Mouse (Mus musculus): ENCODE data around the gene Atp2c2.

Gene Atp2c2

DNA sequence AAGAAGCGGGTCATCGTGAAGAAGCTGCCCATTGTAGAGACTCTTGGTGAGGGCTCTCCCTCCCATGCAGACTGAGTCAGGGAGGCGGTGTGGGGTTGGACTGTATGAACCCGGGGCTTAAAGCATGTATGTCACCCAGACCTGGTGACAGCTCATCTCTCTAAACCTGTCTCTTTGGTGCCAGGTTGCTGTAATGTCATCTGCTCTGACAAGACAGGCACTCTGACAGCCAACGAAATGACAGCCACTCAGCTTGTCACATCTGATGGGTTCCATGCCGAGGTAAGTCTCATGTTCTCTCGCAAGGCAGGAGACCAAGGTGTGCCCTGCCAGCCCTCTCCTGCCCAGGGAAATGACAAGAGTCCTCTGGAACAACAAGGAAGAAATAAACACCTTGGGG lies 42.6 kb downstream of the Atp2c2 start:
- no peak for DNase-seq (ENCODE audit: low read depth, low spot score)

DNA sequence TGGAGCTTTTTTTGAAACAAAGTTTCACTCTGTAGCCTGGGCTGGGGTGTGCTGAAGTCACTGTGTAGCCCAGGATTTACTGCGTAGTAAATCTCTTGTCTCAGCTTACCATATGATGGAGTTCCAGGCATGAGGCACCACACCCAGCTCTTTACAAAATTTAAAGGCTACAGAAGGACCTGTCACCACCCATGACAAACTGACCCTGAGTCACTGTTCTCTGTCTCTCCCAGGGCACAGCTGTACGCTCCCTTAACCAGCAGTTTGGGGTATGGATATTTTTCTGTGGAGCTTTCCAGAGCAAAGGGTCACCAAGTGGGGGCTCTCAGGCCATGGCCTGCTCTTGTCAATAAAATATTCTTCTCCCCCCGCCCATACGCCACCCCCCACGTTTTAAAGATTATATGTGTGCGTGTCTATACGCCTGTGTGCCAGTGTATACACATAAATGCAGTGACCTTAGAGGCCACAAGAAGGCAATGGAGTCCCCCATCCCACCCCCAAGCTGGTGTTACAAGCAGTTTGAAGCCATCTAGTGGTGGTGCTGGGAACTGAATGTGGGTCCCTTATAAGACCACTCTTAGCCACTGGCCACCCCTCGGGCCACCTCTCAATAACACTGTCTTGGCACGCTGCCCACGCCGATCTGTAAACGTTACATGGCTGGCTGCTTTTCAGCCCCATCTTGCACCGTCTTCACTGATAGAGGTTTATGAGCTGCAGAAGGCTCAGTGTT lies 43.6 kb downstream of the Atp2c2 start:
- DNase-seq (ENCODE audit: low read depth, low spot score): peak; percentile 54

DNA sequence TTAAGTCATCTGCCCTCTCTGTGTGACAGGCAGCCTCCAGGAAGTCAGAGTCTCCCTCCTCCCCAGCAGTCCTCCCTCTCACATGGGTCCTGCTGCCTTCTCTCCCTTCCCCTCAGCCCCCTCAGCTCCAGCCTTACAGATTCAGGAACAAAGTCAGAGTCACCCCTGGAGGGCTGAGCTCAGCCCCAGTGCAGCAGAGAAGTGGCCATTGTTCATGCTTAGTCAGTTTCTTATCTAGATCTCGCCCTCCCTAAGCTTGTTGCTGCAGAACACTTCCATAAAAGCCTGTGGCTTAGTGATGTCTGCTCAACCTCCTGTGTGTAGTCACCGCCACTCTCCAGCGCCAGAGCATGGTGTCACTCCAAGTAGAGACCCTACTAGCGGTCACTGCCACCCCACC lies 44.8 kb downstream of the Atp2c2 start:
- DNase-seq (ENCODE audit: low read depth, low spot score): no peak

DNA sequence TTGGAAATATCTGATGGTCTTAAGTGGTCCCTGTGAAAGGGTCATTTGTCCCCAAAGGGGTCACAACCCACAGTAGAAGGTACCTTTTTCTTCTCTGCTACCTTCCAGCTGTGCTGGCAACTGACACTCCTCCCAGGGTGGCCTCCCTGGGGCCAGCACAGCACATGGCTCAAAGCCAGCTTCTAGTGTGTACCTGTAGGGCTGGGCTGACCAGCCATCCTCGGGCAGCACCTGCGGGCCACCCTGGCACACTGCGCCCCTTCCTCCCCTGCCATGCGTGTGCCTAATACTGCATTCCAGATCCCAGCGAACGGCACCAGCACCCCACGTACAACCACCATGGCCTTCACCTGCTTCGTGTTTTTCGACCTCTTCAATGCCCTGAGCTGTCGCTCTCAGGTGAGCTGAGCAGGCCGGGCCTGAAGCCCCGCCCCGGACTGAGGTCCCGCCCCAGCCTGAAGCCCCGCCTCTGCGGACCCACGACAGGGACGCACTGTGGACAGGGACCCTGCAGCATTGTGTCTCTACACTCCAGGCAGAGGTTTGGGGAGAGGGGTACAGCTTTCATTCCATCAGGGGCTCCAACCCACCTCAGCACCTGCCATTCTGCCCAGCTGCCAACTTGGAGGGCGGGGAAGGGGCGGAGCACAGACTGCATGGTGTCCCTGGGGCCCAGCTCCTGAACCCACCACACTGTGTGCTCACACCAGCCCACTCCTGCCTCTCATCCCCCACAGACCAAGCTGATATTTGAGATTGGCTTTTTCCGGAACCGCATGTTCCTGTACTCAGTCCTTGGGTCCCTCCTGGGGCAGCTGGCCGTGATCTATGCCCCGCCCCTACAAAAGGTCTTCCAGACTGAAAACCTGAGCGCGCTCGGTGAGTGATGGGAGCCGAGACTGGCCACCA lies 55.7 kb downstream of the Atp2c2 start:
- DNase-seq (ENCODE audit: low read depth, low spot score): no peak

DNA sequence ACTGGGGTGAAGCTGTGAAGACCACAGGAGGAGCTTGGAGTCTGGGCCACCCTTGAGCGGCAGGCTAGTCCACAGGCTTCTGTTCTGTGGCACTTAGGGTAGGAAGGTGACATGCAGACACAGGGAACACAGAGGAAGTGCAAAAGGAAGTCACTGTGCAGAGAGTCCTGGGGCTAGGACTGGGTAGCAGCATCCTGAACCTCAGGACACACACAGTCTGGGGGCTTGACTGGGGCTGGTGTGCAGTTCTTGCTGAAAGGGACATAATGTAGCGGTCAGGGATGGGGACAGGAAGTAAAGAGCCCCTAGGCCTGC lies 56.3 kb downstream of the Atp2c2 start:
- no peak for DNase-seq (ENCODE audit: low read depth, low spot score)

DNA sequence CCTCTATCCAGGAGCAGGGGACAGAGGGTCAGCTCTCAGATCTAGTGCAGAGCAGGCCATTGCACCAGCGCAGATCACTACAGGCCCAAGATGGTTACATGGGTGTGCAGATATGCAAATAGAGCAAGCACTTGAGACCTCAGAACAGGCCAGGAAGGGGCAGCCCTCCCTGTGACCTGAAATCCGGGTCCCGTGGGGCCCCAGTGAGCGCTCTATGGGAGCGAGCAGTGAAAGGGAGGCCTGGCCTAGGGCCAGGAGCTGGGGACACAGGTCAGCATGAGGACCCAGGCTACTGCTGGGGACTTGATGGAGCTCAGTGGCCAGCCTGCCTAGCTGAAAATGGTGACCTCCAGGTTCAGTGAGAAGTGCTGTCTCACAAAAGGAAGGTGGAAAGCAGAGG lies 56.7 kb downstream of the Atp2c2 start:
- DNase-seq (ENCODE audit: low read depth, low spot score): no peak

DNA sequence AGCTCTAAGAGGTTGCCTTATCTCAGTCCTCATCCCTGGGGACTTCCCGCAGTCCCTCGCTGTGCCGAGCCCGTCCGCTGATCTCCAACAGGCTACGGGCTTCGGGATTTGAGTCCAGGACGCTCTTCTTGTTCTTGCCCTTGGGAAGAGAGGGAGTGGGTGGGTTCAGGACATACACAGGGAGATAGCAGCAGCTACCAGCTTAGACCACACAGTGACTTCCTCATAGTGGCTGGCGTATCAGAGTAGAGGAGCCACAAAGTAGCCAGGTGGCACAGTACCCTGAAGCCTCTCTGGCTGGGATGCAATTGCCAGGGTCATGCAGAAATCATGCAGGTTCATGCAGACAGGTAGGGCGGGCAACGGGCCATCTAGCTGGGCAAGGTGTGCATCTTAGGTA lies 61.9 kb downstream of the Atp2c2 start:
- DNase-seq (ENCODE audit: low read depth, low spot score): no peak

DNA sequence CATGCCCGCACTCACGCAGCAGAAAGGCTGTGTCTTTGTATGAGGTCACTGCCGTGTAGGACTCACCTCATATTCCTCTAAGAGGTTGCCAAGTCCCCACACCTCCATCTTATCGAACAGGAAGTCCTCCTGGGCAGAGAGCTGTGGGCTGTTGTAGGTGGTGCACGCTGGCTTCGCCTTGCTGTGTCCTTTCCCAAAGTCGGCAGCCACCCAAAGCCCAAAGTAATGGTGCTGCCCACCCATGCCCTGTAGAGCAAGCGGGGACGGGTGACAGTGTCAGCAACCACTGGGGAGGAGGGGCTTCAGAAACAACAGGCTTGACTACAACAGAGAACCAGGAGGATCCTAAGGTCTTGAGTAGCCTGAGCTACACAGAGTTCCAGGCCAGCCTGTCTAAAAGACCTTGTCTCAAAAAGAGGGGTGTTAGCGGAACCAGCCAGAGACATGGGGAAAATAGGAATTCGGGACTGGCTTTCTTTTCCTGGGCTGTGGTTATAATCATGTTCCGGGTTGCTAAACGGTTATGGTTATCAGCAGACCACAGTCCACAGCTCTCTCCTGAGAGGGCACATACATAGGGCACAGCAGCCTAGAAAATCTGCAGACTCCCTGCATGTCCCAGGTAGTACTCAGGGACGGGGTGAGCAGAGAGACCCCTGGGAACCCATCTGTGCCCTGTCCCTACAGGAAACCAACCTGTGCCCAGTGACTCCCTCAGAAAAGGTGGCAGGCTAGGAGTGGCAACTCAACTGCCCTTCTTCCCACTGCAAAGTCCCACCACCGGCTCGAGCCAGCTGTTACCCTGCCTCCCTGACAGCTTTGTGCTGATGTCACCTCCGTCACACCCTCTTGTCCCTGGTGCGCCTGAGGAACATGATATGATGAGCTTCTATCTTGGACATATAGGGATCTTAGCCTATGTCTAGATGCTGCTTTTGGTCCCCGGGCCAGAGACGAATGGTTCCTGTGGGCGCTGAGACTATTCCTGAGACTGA lies 62.7 kb downstream of the Atp2c2 start:
- DNase-seq (ENCODE audit: low read depth, low spot score): no peak

DNA sequence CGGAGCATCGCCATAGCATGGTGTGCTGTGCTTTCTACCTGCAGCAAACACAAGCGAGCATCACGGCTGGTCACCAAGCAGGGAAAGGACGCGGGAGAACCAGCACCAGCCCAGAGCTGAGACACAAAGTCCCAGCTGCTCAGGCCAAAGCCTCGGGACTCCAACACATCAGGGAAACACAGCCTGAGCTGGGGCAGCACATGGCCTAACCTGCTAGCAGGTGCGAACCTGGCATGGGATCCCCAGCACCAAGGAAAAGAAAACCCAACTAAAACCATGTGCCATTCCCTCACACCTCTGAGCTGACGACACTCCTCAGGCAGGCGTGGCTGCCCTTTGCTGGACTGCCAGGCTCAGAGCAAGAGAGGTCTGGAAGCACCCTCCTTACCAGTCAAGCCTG lies 65.5 kb downstream of the Atp2c2 start:
- DNase-seq (ENCODE audit: low read depth, low spot score): no peak

DNA sequence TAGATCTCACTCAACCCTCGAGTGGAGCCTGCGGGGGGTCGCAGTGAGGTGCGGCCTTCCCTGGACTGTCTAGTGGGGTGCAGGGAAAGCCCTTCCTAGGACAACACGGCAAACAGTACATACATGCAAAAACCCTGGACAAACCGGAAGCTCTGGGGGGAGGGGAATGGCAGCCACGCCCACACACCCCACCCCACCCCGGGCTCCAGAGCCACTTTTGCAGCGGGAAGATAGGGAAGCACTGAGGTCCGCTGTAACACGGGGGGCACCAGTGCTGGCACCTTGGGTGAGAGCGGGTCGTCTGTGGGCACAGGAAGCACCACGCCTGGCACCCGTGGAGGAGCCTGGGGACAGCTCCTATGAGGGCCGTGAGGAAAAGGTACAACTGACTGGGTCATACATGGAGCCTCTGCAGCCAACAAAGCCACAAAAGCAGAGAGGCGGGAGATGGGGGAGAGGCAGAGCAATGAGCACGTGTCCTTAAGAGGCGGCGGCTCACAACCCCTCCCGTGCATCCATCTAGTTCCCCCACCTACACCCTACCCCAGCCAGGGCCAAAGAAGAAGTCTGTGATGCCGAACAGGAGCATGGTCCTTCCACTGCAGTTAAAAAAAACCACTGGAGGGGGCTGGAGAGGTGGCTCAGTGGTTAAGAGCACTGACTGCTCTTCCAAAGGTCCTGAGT lies 66.1 kb downstream of the Atp2c2 start:
- no peak for DNase-seq (ENCODE audit: low read depth, low spot score)

DNA sequence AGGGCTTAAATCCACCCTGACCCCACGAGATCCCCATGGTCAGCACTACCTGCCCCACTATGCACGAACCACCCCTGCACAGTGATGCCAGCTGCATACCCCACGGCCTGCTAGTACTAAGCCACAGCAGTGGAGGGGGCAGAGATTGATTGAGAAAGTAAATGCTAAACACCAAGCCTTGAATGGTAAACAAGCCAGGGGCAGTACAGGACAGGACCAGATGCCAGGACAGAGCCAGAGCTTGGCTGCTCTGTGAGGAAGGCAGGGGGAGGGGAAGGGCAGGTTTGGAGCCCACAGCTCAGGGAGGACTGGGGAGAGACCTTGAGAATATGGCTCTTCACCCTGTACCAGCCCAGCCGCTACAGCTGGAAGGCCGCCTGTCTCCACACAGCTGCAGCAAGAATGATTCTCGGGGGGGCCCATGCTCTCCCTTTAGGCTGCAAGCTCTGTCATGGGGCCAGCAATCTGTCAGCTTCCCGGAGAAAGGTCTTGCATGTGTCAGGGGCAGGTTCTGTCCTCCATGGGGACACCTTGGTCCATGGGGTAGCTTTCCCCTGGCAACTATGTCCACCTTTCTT lies 76.9 kb downstream of the Atp2c2 start:
- no peak for DNase-seq (ENCODE audit: low read depth, low spot score)

DNA sequence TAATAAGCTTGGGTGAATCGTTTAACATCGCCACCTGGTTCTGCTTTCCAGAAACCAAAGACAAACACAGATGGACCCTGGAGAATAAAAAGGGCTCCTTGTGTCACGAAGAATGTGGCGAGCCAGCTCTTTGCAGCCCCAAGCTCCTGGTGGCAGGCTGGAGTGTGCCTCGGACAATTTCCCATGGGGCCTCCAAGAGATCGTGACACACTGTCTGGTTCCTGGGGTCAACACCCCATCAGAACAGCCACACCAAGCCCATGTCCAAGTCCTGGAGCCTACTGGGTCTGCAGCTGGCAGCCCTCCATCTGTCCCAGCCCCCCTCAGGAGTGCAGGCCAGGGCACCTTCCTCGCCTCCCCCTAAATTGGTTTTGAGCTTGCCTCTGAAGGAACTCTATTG lies 78.0 kb downstream of the Atp2c2 start:
- no peak for DNase-seq (ENCODE audit: low read depth, low spot score)

DNA sequence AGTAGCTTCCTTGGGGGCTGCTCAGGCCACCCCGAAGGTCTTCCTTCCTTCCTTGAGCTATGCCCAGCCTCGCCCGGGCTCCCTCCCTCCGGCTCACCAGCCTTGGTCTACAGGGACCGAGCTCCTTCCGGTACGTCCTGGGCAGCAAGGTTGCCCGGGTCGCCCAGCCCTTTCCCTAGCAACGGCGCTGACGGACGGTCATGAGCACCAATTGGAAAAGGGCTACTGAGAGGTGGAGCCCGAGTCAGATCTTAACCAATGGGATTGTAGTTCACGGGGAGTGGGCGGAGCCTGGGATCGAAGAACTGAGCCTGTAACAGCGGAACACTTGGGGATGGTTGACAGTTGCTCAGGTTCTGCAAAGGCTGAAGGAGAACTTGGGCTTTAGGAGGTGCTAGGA lies 78.5 kb downstream of the Atp2c2 start, which contains the start of gene Tldc1:
Gene Tldc1 (minus strand): TSS at position 154 of the 400 bp plus-strand sequence.
- DNase-seq (ENCODE audit: low read depth, low spot score): peak; percentile 97

DNA sequence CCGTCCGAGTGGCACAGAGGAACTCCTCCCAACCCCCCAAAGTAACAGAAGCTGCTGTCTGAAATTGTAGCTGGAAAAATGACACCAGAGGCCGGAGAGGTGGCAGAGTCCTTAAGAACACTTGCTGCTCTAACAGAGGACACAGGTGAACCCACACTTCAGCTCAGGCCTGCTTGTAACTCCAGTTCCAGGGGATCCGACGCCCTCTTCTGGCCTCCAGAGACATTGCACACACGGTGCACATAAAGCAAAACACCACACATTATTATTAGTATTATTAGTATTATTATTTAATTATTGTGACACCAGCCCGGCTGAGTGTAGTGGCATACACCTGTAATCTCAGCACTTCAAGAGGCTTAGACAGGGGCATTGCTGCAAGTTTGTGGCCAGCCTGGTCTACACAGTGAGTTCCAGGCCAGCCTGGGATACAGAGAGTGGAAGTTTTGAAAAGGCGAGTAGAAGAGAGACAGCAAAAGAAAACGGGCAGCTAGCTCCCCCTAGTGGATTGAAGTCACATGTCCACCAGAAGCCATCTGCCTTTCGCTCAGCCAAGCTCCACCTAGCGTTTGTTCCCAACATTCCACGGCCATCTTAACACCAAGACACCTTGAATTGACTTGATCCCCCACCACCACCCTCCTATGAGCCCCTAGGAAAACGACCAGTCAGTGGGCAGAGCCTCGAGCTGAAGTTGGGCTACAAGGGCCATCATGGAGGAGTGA lies 79.4 kb downstream of the Atp2c2 start:
- peak; percentile 76 for DNase-seq (ENCODE audit: low read depth, low spot score)

DNA sequence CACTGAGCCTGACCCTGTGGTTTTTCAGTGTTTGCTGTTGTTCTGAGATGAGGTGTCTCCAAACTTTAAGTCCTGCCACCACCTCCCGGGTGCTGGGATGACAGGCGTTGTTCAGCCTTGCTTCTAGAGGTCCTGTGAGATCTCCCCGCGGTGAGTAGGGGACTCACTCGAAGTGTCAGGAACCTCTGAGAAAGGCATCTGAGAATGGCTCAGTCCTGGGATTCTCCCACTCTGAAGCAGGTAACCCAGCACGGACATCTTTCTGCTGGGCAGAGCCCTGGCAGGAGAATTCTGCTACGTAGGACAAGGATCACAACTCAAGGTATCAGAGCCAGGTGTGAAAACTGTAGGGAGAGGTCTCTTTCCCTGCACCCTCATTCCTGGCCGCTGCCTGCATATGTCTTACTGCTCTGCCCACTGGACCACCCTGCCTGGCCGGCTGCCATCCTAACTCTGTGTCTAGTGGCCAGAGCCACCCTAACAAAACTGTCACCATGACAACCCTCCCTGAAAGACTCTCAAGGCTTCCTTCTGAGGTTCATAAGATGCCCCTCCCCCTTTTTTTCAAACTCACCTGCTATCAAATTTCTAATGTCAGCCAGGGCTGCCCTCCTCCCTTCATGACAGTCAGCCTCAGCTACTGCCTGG lies 80.7 kb downstream of the Atp2c2 start:
- DNase-seq (ENCODE audit: low read depth, low spot score): no peak

DNA sequence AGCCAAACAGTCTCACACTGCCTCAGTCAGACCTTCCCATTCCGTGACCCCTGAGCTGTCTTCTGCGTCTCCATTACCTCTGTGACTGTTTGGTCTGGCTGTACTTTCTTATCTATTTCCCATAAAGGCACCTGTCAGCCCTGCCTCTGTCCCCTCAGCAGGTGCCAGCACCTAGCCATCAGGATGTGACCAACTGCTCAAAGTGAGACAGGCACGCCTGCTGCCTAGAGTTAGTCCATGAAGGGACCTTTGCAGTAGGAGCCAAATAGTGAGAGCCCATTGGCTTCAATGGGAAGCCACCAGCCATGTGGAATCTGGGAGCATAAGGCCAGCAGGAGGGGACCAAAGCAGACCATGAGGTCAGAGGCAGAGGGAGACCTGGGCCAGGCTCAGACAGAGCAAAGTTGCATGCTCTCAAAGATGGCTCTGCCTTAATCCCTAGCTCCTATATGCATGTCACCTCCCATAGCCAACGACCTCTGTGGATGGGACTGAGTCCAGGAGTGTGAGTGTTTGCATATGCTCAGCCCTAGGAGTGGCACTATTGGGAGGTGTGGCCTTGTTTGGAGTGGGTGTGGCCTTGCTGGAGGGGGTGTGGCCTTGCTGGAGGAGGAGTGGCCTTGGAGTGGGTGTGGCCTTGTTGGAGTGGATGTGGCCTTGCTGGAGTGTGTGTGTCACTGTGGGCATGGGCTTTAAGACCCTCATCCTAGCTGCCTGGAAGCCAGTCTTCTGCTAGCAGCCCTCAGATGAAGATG lies 81.5 kb downstream of the Atp2c2 start:
- no peak for DNase-seq (ENCODE audit: low read depth, low spot score)

DNA sequence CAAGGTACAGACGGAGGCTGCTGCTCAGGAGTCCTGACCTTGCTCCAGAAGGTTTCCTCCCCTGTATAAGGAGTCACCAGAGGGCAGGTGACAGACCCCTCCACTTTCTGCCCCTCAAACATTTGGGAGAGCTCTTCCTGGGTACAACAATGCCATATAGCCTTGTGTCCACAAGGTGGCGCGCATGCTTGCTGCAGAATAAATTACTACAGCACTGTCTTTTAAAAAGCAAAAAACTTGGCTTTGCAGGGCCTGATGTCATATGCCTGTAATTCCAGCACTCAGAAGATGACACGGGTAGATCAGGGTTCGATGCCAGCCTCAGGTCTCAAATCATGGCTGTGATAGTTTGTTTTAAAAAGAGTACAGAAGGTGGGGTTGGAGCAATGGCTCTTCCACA lies 82.9 kb downstream of the Atp2c2 start:
- DNase-seq (ENCODE audit: low read depth, low spot score): peak; percentile 58

DNA sequence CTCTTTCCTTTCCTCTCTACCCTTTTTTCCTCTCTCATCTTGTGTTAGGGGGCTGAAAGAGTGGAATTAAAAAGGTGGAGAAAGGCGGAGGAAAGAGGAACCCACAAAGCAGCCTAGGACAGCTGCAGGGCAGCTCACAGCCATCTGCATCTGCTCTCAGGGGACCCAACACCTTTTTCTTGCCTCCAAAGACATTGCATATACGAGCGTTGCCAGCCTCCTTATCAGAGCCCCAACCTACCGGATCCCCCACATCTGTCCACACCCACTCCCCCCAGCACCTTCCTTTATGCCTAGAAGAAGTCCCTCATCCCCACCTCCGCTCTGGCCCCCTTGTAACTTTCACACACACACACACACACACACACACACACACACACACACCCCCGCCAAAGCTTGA lies 83.8 kb downstream of the Atp2c2 start:
- no peak for DNase-seq (ENCODE audit: low read depth, low spot score)

DNA sequence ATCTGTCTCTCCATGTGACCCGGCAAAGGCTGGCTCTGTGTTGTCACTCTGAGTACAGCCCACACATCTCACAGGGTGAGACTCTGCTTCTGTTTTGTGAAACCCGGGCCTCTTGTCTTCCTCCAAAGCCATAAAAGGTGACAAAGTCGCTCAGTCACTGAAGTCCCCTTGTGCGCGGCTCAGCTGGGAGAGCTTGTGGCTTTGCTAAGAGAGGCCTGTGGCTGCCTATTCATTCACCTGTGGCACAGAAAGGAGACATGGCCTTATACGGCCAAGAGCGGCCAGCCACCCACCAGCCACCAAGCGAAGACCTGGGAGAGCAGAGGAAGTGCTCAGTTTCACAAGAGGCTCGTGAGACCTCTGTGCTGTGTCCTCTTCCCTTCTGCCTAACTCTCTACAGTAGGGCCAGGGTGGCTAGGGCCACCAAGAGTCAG lies 84.3 kb downstream of the Atp2c2 start:
- no peak for DNase-seq (ENCODE audit: low read depth, low spot score)
